Mouse (Mus musculus): ENCODE data around the gene Hist1h3c. TPM values are rescaled to one million over a fixed set of nuclear protein-coding genes. Genes with fewer than 3 reads are reported as not detected.
"Not testable (repeated sequence)": the region's sequence is repeated elsewhere in the genome, so short reads cannot be mapped to it uniquely, and the experiment has no call there.

Hist1h3c gene
- polyA plus RNA-seq, 1 experiment from 2014 or later, result 4.2 TPM

DNA sequence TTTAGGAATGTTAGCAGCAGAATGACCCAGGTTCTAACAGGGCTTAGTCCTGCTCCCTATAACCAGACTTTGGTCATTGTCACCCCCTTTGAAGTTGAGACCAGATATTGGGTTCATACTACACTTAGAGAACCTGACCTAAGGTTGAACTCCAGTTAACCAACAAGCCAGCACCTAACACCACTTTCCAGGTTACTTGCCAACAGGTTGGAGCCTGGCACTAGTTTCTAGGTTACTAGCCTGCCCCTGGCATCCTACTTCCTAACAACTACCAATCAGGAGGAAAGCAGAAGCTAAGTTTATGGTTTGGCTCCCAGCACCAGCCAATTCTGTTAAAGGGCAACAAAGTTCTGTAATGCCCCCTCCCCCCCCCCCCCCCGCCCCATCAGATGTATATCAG lies 20.2 kb downstream of the Hist1h3c start:
- peaks cover 15% of the 10 kb centered on the region for H3K4me1 ChIP-seq
- 63% methylated on average over 1 of the region's 1 CpGs for WGBS
- H3K9me3 ChIP-seq, result no peaks in the 10 kb centered on the region
- no peaks in the 10 kb centered on the region for H3K27me3 ChIP-seq (ENCODE audit: insufficient read depth, poor library complexity, severe bottlenecking)
- no peaks in the 10 kb centered on the region for H3K36me3 ChIP-seq
- H3K27ac ChIP-seq, result peak overlapping the region; percentile 73; the same call in 1 of the 2 replicates
- no peak overlapping the region for H3K4me3 ChIP-seq
- DNase-seq (ENCODE audit: low spot score), result no peak

- Histone ChIP-seq H3K27ac (peak overlapping the region; percentile 73; the same call in 1 of the 2 replicates), H3K4me1 (peaks cover 15% of the 10 kb centered on the region), H3K36me3 (no peaks in the 10 kb centered on the region), H3K9me3 (no peaks in the 10 kb centered on the region), H3K4me3 (no peak overlapping the region), H3K27me3 (ENCODE audit: insufficient read depth, poor library complexity, severe bottlenecking) (no peaks in the 10 kb centered on the region)
- no peak for DNase-seq (ENCODE audit: low spot score)
- WGBS, result 42% methylated on average over 4 of the region's 4 CpGs
Observed at GRCm38 (mm10) chr13:23724239-23724638, 21.2 kb downstream of the Hist1h3c start.

GRCm38 (mm10) chr13:23717593-23718245 lies 27.7 kb downstream of the Hist1h3c start:
- not testable (repeated sequence) for H3K36me3 ChIP-seq; DNase-seq (ENCODE audit: low spot score); H3K9me3 ChIP-seq; H3K4me3 ChIP-seq; H3K27ac ChIP-seq; H3K27me3 ChIP-seq (ENCODE audit: insufficient read depth, poor library complexity, severe bottlenecking); H3K4me1 ChIP-seq
- WGBS, result 11% methylated on average over 2 of the region's 2 CpGs

DNA sequence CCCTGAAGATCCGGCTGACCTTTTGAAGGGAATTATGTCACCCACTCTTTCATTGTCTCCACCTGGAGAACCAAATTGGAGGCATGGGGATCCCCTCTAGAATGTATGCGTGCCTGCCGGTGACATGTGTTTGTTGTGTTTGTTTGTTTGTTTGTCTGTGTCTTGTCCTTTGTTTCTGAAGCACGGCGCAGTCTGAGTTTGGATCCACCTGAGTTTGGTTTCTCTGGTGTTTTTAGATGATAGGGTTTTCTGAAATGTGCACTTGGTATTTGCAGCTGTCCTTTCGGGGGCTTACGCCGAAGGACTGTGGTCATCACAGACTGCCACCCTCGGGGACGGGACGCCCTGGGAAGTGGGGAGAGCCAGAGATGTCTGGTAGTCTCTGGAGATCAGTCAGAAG lies 28.2 kb downstream of the Hist1h3c start:
- Histone ChIP-seq H3K27ac (no peak overlapping the region), H3K9me3 (no peaks in the 10 kb centered on the region), H3K27me3 (ENCODE audit: insufficient read depth, poor library complexity, severe bottlenecking) (no peaks in the 10 kb centered on the region), H3K4me3 (no peak overlapping the region), H3K36me3 (no peaks in the 10 kb centered on the region), H3K4me1 (peaks cover 3% of the 10 kb centered on the region; the same call in 1 of the 2 replicates)
- no peak for DNase-seq (ENCODE audit: low spot score)
- WGBS, result 36% methylated on average over 11 of the region's 11 CpGs

- Histone ChIP-seq H3K27ac (no peak overlapping the region), H3K27me3 (ENCODE audit: insufficient read depth, poor library complexity, severe bottlenecking) (no peaks in the 10 kb centered on the region), H3K4me1 (peaks cover 3% of the 10 kb centered on the region; the same call in 1 of the 2 replicates), H3K36me3 (no peaks in the 10 kb centered on the region), H3K4me3 (no peak overlapping the region), H3K9me3 (no peaks in the 10 kb centered on the region)
- WGBS, result 61% methylated on average over 5 of the region's 5 CpGs
- no peak for DNase-seq (ENCODE audit: low spot score)
Observed at GRCm38 (mm10) chr13:23716261-23717042, 28.9 kb downstream of the Hist1h3c start.

GRCm38 (mm10) chr13:23710374-23711089 lies 34.9 kb downstream of the Hist1h3c start, which contains the start of gene Hfe:
Hfe (minus strand) TSS chr13:23710854.
- WGBS, result 1% methylated on average over 17 of the region's 17 CpGs
- H3K27ac ChIP-seq, result peak within 1 kb of the TSS; percentile 80

DNA sequence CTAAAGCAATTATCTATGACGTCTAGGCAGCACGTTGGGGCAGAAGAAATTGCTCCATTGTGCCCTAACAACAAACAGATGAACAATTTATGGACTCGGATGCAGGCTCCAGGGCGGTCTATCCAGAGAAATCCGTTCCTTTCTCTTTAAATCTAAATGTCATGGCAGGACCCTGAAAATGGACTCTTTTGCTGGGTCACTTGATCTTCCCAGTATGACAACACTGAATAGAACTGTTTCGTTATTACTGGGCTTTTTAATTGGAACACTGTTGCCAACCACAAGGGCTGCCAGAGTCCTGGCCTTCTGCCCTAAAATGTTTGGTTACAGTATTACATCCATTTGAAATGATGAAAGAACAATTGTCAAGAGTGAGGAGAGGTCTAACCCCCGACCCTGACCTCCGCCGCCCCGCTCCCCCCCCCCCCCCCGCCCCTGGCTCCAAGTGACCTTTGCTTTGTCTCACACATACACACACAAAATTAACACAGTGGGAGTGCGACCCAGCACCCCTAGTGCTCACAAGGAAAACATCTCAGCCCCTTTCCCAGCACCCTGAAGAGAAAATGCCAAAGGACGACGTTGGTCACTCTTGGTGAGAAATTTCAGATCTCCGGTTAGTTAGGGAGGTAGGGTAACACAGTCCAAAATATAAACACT lies 35.6 kb downstream of the Hist1h3c start:
- Histone ChIP-seq H3K4me3 (peak overlapping the region; percentile 61), H3K36me3 (no peaks in the 10 kb centered on the region), H3K27ac (peak overlapping the region; percentile 80), H3K27me3 (ENCODE audit: insufficient read depth, poor library complexity, severe bottlenecking) (no peaks in the 10 kb centered on the region), H3K9me3 (no peaks in the 10 kb centered on the region), H3K4me1 (peaks cover 28% of the 10 kb centered on the region)
- WGBS, result 29% methylated on average over 15 of the region's 15 CpGs
- no peak for DNase-seq (ENCODE audit: low spot score)

More at GRCm38 (mm10) chr13:23710374-23711089, 34.9 kb downstream of the Hist1h3c start, which contains the start of gene Hfe:
- H3K36me3 ChIP-seq, result no peaks in the 10 kb centered on the region
- no peaks in the 10 kb centered on the region for H3K27me3 ChIP-seq (ENCODE audit: insufficient read depth, poor library complexity, severe bottlenecking)
- no peaks in the 10 kb centered on the region for H3K9me3 ChIP-seq
- H3K4me3 ChIP-seq, result peak within 1 kb of the TSS; percentile 61
- DNase-seq (ENCODE audit: low spot score), result no peak
- peaks cover 28% of the 10 kb centered on the region for H3K4me1 ChIP-seq

DNA sequence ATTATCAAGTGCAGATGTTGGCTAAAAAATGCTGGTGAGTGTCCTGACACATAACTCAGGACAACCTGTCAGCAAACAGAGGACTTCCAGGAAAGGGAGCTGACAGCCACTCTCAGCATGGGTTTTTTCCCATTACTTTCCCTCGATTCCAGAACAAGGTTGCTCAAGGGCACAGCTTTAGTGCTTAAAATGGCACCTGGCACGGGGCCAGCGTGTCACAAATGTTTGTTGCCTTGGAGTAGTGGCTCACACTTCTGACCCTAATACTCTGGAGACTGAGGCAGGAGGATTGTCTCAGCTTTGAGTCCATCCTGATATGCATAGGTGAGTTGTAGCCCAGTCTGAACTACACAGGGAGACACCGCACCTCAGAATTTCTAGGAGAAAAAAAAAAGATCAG lies 36.7 kb downstream of the Hist1h3c start:
- no peak for DNase-seq (ENCODE audit: low spot score)
- H3K27ac ChIP-seq, result peak overlapping the region; percentile 26
- no peaks in the 10 kb centered on the region for H3K9me3 ChIP-seq
- no peak overlapping the region for H3K4me3 ChIP-seq
- H3K4me1 ChIP-seq, result peaks cover 28% of the 10 kb centered on the region
- H3K27me3 ChIP-seq (ENCODE audit: insufficient read depth, poor library complexity, severe bottlenecking), result no peaks in the 10 kb centered on the region
- no peaks in the 10 kb centered on the region for H3K36me3 ChIP-seq
- 54% methylated on average over 4 of the region's 4 CpGs for WGBS

- DNase-seq (ENCODE audit: low spot score), result no peak
- no peaks in the 10 kb centered on the region for H3K9me3 ChIP-seq
- H3K36me3 ChIP-seq, result no peaks in the 10 kb centered on the region
- no peak overlapping the region for H3K4me3 ChIP-seq
- H3K27ac ChIP-seq, result peak overlapping the region; percentile 26; the same call in 1 of the 2 replicates
- 74% methylated on average over 4 of the region's 4 CpGs for WGBS
- H3K27me3 ChIP-seq (ENCODE audit: insufficient read depth, poor library complexity, severe bottlenecking), result no peaks in the 10 kb centered on the region
- peaks cover 28% of the 10 kb centered on the region for H3K4me1 ChIP-seq
Observed at GRCm38 (mm10) chr13:23708041-23708440, 37.4 kb downstream of the Hist1h3c start.

DNA sequence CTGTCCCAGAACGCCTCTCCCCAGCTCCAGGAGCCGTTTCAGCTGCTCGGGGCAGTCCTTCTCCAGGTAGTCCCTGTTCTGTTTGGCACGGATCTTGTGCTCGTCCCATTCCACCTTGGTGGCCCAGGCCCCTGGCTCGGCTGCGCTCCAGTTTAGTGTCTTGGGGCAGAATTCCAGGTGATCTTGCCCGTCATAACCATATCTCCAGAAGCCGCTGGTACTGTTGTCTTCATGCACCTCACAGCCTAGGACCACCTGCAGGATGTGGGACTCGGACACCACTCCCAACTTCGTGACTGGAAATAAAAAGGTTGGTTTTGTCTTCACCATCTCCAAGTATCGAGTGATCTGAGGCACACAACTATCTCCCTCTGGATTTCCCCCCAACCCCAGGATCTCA lies 38.6 kb downstream of the Hist1h3c start:
- Histone ChIP-seq H3K9me3 (no peaks in the 10 kb centered on the region), H3K36me3 (no peaks in the 10 kb centered on the region), H3K27me3 (ENCODE audit: insufficient read depth, poor library complexity, severe bottlenecking) (no peaks in the 10 kb centered on the region), H3K4me3 (no peak overlapping the region), H3K27ac (no peak overlapping the region), H3K4me1 (peaks cover 28% of the 10 kb centered on the region)
- 90% methylated on average over 12 of the region's 12 CpGs for WGBS
- DNase-seq (ENCODE audit: low spot score), result no peak

GRCm38 (mm10) chr13:23705751-23706356 lies 39.5 kb downstream of the Hist1h3c start:
- WGBS, result 78% methylated on average over 7 of the region's 7 CpGs
- DNase-seq (ENCODE audit: low spot score), result peak; percentile 50
- Histone ChIP-seq H3K27me3 (ENCODE audit: insufficient read depth, poor library complexity, severe bottlenecking) (no peaks in the 10 kb centered on the region), H3K9me3 (no peaks in the 10 kb centered on the region), H3K4me1 (peaks cover 29% of the 10 kb centered on the region), H3K4me3 (no peak overlapping the region), H3K27ac (0 out of 2 replicates have a peak overlapping the region, but pooled peaks have one; percentile 22), H3K36me3 (no peaks in the 10 kb centered on the region)

GRCm38 (mm10) chr13:23702801-23703200 lies 42.6 kb downstream of the Hist1h3c start:
- not testable (repeated sequence) for H3K9me3 ChIP-seq, H3K4me1 ChIP-seq
- WGBS, result 90% methylated on average over 2 of the region's 2 CpGs

More at GRCm38 (mm10) chr13:23702801-23703200, 42.6 kb downstream of the Hist1h3c start:
- H3K27ac ChIP-seq; H3K27me3 ChIP-seq (ENCODE audit: insufficient read depth, poor library complexity, severe bottlenecking); H3K4me3 ChIP-seq; H3K36me3 ChIP-seq: not testable (repeated sequence)
- peak; percentile 9 for DNase-seq (ENCODE audit: low spot score)

All from heart, embryonic 10.5 days (tissue).